Mouse (Mus musculus) embryonic fibroblast, embryonic 13.5 days (primary cell): Measurements from ENCODE around the gene 4930590J08Rik.

ENCODE experiments used
- CTCF ChIP-seq: IDR thresholded peaks from 2 replicates; pipeline ENCODE4 v1.5.1; 2011; ENCODE audit warnings: mild to moderate bottlenecking, control low read depth, low read length, moderate library complexity, borderline replicate concordance; ENCODE audit not compliant: insufficient read depth
- POLR2A ChIP-seq: IDR thresholded peaks from 2 replicates; pipeline ENCODE4 v1.6.1; 2011; ENCODE audit warnings: low read depth, mild to moderate bottlenecking, control low read depth, low read length, moderate library complexity

DNA sequence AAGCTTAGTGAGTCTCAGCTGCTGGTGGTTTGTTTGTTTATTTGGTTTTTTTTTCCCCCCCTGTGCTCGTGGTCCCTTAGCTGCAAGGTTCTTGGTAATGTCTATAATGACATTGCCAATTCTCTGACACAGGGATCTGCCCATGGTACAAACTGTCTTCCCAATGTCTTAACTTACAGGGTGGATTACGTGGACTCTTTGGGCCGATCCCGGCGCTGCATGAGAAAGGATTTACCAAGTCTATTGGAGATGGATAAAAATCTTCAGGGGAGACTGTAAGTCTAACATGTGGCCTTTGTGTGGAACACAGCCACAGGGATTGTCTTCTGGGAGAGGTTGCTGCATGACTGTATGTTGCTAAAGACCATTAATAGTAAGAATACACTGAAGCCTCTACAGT is 12.0 kb upstream of the 4930590J08Rik start:
- TF ChIP-seq CTCF, result no peak
- TF ChIP-seq POLR2A, result no peak
